18 mouse cellular contexts compared by ENCODE assay signal in the genomic region with DNA sequence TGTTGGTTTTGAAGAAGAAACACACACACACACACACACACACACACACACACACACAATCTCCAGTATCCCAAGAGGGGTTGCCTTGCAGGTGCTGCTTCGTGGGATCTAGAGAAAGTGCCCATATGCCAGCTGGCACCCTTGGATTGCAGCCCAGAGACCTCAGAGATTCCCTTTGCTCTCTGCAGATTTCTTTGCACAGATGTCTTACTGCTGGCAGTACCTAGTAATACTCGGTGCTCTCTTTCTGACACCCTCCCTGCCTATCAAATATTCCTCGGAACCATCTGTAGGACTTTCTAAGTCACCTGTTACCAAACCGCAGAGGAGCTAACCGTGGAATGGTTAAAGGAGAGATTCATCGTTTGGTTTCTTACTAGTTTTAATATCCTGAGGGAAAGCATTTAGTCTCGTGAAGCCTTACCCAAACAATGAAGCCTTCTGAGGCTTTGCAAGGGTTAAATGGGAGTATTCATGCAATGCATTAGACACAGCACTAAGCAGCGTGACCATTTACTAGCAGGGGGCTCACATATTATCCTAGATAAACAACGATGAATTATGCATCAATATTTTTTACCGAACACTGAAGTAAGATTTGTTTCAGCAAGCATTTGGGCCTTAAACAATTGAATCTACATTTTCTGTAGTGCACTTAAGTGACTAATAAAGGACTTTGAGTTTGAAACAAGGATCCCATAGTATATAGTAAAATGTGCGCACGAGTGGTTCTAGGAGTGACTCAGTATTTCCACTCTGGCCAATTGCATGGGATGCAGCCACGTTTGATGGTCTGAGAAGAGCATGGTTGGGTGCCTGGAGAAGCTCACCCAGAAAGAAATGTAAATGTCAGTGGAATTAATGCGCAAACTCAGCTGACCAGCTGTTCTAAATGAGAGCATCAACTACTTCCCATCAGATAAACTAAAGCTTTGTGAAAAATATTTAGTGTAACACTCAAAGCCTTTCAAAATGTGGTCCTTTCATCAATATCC. TPM values are rescaled to one million over a fixed set of nuclear protein-coding genes. Genes with fewer than 3 reads are reported as not detected.
DNase-seq lines count a peak whose midpoint lies in the region; ATAC-seq lines count a peak whose summit lies in the region.
"Had no signal": no experiment of that assay in that cellular context is flagged by ENCODE, and none has a peak within 500 bp of the region (broad histone marks: within the 10 kb centered on the region; RNA-seq: fewer than 3 reads in every experiment).

No protein-coding gene starts in this region.

- ATAC-seq in midbrain, embryonic 13.5 days = peak; percentile 74
- no peak for ATAC-seq in kidney, embryonic 15.5 days (replicated peaks; ENCODE audit: low FRiP score)

- no peaks in the 10 kb centered on the region for H3K36me3 ChIP-seq in hindbrain, embryonic 10.5 days
- no peaks in the 10 kb centered on the region for H3K36me3 ChIP-seq in midbrain, embryonic 13.5 days
- no peaks in the 10 kb centered on the region for H3K36me3 ChIP-seq in kidney, embryonic 15.5 days
- H3K36me3 ChIP-seq: embryonic facial prominence, embryonic 13.5 days; G1E; heart, embryonic 13.5 days; liver, embryonic 13.5 days; stomach, embryonic 15.5 days had no signal

- 0 out of 2 replicates have a peak overlapping the region, but pooled peaks have one; percentile 3 for H3K4me2 ChIP-seq in midbrain, embryonic 13.5 days (replicated peaks)
- no peak overlapping the region for H3K4me2 ChIP-seq in kidney, embryonic 15.5 days
- H3K4me2 ChIP-seq: embryonic facial prominence, embryonic 13.5 days; heart, embryonic 13.5 days; liver, embryonic 13.5 days; stomach, embryonic 15.5 days had no signal

- H3K27me3 ChIP-seq in hindbrain, embryonic 10.5 days (ENCODE audit: insufficient read depth, poor library complexity, severe bottlenecking) = no peaks in the 10 kb centered on the region
- no peaks in the 10 kb centered on the region; the same call in 1 of the 2 replicates for H3K27me3 ChIP-seq in midbrain, embryonic 13.5 days
- H3K27me3 ChIP-seq in kidney, embryonic 15.5 days = no peaks in the 10 kb centered on the region; the same call in 1 of the 2 replicates
- H3K27me3 ChIP-seq: heart, embryonic 13.5 days; liver, embryonic 13.5 days; stomach, embryonic 15.5 days had no signal

- DNase-seq in heart, adult 11 months = peak; percentile 84
- no peak for DNase-seq in heart, postnatal 4 days
- DNase-seq in brain, adult 2 months (ENCODE audit: low read depth, low spot score) = peak; percentile 38
- DNase-seq in hindbrain, embryonic 10.5 days (ENCODE audit: low spot score) = no peak
- no peak for DNase-seq in urinary bladder, postnatal 25 days (ENCODE audit: low spot score)
- no peak for DNase-seq in adrenal gland, adult 18-20 months (ENCODE audit: low spot score in 2 of 2)
- DNase-seq: adrenal gland, postnatal 10 days; gastrocnemius, postnatal 25 days; kidney, adult 2 months; liver, embryonic 13.5 days; spleen, adult 18-20 months; thymus, postnatal 36 days had no signal

- H3K9ac ChIP-seq in midbrain, embryonic 13.5 days (replicated peaks) = no peak overlapping the region
- H3K9ac ChIP-seq in kidney, embryonic 15.5 days = no peak overlapping the region
- H3K9ac ChIP-seq: embryonic facial prominence, embryonic 13.5 days; heart, embryonic 13.5 days; liver, embryonic 13.5 days; stomach, embryonic 15.5 days had no signal

- H3K27ac ChIP-seq in hindbrain, embryonic 10.5 days = peak overlapping the region; percentile 25; the same call in 1 of the 2 replicates
- no peak overlapping the region for H3K27ac ChIP-seq in midbrain, embryonic 13.5 days
- H3K27ac ChIP-seq in kidney, embryonic 15.5 days = no peak overlapping the region
- H3K27ac ChIP-seq: embryonic facial prominence, embryonic 13.5 days; heart, embryonic 13.5 days; liver, embryonic 13.5 days; stomach, embryonic 15.5 days had no signal

- H3K4me3 ChIP-seq in hindbrain, embryonic 10.5 days = no peak overlapping the region
- no peak overlapping the region for H3K4me3 ChIP-seq in midbrain, embryonic 13.5 days (replicated peaks)
- H3K4me3 ChIP-seq in kidney, embryonic 15.5 days (replicated peaks) = no peak overlapping the region
- H3K4me3 ChIP-seq: embryonic facial prominence, embryonic 13.5 days; heart, embryonic 13.5 days; liver, embryonic 13.5 days; stomach, embryonic 15.5 days had no signal

- 61% methylated on average over 14 of the region's 14 CpGs for WGBS in hindbrain, embryonic 10.5 days
- WGBS in midbrain, embryonic 13.5 days = 51% methylated on average over 14 of the region's 14 CpGs
- 70% methylated on average over 14 of the region's 14 CpGs for WGBS in kidney, embryonic 15.5 days

- H3K4me1 ChIP-seq in hindbrain, embryonic 10.5 days (replicated peaks) = peaks cover 32% of the 10 kb centered on the region
- H3K4me1 ChIP-seq in midbrain, embryonic 13.5 days (replicated peaks) = peaks cover 14% of the 10 kb centered on the region
- peaks cover 14% of the 10 kb centered on the region for H3K4me1 ChIP-seq in kidney, embryonic 15.5 days
- H3K4me1 ChIP-seq: heart, embryonic 13.5 days; liver, embryonic 13.5 days had no signal

- H3K9me3 ChIP-seq in hindbrain, embryonic 10.5 days = no peaks in the 10 kb centered on the region
- H3K9me3 ChIP-seq in midbrain, embryonic 13.5 days = peaks cover 1% of the 10 kb centered on the region; the same call in 1 of the 2 replicates
- H3K9me3 ChIP-seq in kidney, embryonic 15.5 days (replicated peaks) = no peaks in the 10 kb centered on the region
- H3K9me3 ChIP-seq: embryonic facial prominence, embryonic 13.5 days; heart, embryonic 13.5 days; liver, embryonic 13.5 days; stomach, embryonic 15.5 days had no signal

RNA-seq across cellular contexts. Expression of a gene that starts 44.2 kb away (rescaled TPM):
- total RNA-seq in heart, postnatal 4 days (2021) = 10 to 100 TPM; 44.4 to 44.6 TPM
- polyA plus RNA-seq in hindbrain, embryonic 10.5 days (2016; fragmentation: Nextera tagmentation; extraction: Ambion mirVana) = 79.0 and 101 TPM in 2 replicates
- 120 and 134 TPM in 2 replicates for polyA plus RNA-seq in midbrain, embryonic 13.5 days (2015; fragmentation: Nextera tagmentation; extraction: Ambion mirVana)
- 99.6 and 113 TPM in 2 replicates for polyA plus RNA-seq in kidney, embryonic 15.5 days (2015; fragmentation: Nextera tagmentation; extraction: Ambion mirVana)
- total RNA-seq in adrenal gland, adult 18-20 months (2021) = 10 to 100 TPM; 35.9 to 40.5 TPM

RNA-seq across cellular contexts. Expression of a gene that starts 56.7 kb away (rescaled TPM):
- 10 to 100 TPM; 22.8 to 24.7 TPM for total RNA-seq in heart, postnatal 4 days (2021)
- polyA plus RNA-seq in hindbrain, embryonic 10.5 days (2016; fragmentation: Nextera tagmentation; extraction: Ambion mirVana) = 8.2 and 9.3 TPM in 2 replicates
- 6.0 and 7.5 TPM in 2 replicates for polyA plus RNA-seq in midbrain, embryonic 13.5 days (2015; fragmentation: Nextera tagmentation; extraction: Ambion mirVana)
- polyA plus RNA-seq in kidney, embryonic 15.5 days (2015; fragmentation: Nextera tagmentation; extraction: Ambion mirVana) = 26.5 and 26.6 TPM in 2 replicates
- 1 to 10 TPM; 3.0 to 6.1 TPM for total RNA-seq in adrenal gland, adult 18-20 months (2021)
- polyA plus RNA-seq: G1E had no signal

Comparison
In these comparisons a context has a peak if more than half of its experiments do, and no peak if none do; other contexts are left out.
1. DNase-seq: peak in heart, adult 11 months (single experiment) and brain, adult 2 months (single experiment); none in heart, postnatal 4 days (single experiment), hindbrain, embryonic 10.5 days (single experiment), urinary bladder, postnatal 25 days (single experiment) and adrenal gland, adult 18-20 months (0 of 2).